Mouse (Mus musculus): ENCODE results near the gene Slc20a1.

DNA sequence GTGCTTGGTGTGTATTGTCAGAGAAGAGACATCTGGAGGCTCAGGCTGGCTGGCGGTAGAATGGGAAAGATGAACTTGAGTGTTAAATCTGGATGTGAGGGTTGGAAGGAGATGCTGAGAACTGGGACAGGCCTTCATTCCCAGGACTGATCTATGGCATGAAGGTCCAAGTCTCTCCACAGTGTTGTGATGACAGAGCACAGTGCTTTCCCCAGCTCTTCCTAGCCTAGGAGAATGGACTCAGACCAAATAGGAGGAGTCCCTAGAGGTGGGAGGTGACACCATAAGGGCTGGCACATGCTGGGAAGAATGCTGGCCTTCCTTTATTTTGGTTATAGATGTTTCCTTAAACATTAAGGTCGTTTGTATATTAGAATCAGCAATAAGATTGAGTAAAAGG is 13.4 kb downstream of the Slc20a1 start:
- no peak for TF ChIP-seq POLR2A (IDR thresholded peaks at IDR 0.05; ENCODE audit: borderline replicate concordance, insufficient read depth, low read length)
- no peak for TF ChIP-seq CTCF (IDR thresholded peaks at IDR 0.05; ENCODE audit: borderline replicate concordance, insufficient read depth, low read depth, low read length)
